Mouse (Mus musculus) skeletal muscle tissue, postnatal 0 days (tissue): ENCODE results near the gene Notch3. TPM values are rescaled to one million over a fixed set of nuclear protein-coding genes. Genes with fewer than 3 reads are reported as not detected.

Source experiments
- polyA plus RNA-seq: library from polyadenylated mRNA; unstranded; fragments of >200 nt; fragmentation: Nextera tagmentation; extraction: Ambion mirVana; gene quantifications from 2 replicates; pipeline ENCODE4 v1.2.1, GENCODE M21; 2015

Notch3 gene
- polyA plus RNA-seq: 7.7 and 7.9 TPM in 2 replicates

GRCm38 (mm10) chr17:32166687-32167086 is at the start of gene Notch3:
Notch3 (minus strand) TSS chr17:32166852.

GRCm38 (mm10) chr17:32188863-32189636 is 22.4 kb upstream of the Notch3 start, which contains the start of gene Ephx3:
Ephx3 (minus strand) TSS chr17:32189549.

Other genes with a start within 250 kb of the Notch3 start
- gene Rrp1b, start 130.8 kb downstream of the Notch3 start, polyA plus RNA-seq: 23.7 and 24.3 TPM in 2 replicates
- 7.1 and 10.6 TPM in 2 replicates for gene Hsf2bp, start 130.5 kb downstream of the Notch3 start, polyA plus RNA-seq
- 0.10 and 0.97 TPM in 2 replicates for gene Ephx3, start 22.7 kb upstream of the Notch3 start, polyA plus RNA-seq
- gene Brd4, start 117.9 kb upstream of the Notch3 start, polyA plus RNA-seq: 37.3 and 37.6 TPM in 2 replicates
- gene Akap8, start 154.4 kb upstream of the Notch3 start, polyA plus RNA-seq: 30.3 and 32.9 TPM in 2 replicates
- gene Akap8l, start 183.8 kb upstream of the Notch3 start, polyA plus RNA-seq: 39.4 and 46.3 TPM in 2 replicates
- 6.5 and 7.0 TPM in 2 replicates for gene Wiz, start 222.6 kb upstream of the Notch3 start, polyA plus RNA-seq
- gene Rasal3, start 236.7 kb upstream of the Notch3 start, polyA plus RNA-seq: 0.69 and 1.5 TPM in 2 replicates